Mouse (Mus musculus) forebrain, embryonic 15.5 days (tissue): ENCODE measurements around the gene Wwc1. TPM values are rescaled to one million over a fixed set of nuclear protein-coding genes. Genes with fewer than 3 reads are reported as not detected.

Experiments
- ATAC-seq: fragments of 200-750 bp; cut with Nextera tagmentation; replicated peaks from 2 replicates; pipeline ENCODE4 v1.8.0; 2017; ENCODE audit warnings: mild to moderate bottlenecking, moderate TSS enrichment, moderate library complexity
- H3K27ac ChIP-seq: fragments of 300-500 bp; sonication (generic); replicated peaks from 2 replicates; pipeline ENCODE4 v1.5.1; 2015; ENCODE audit warnings: mild to moderate bottlenecking, inconsistent platforms
- H3K27me3 ChIP-seq: fragments of 300-500 bp; sonication (generic); 2 replicates; pipeline ENCODE4 v1.6.1; 2015; ENCODE audit warnings: inconsistent platforms
- H3K36me3 ChIP-seq: fragments of 300-500 bp; sonication (generic); 2 replicates; pipeline ENCODE4 v1.6.1; 2015; ENCODE audit warnings: mild to moderate bottlenecking, inconsistent platforms
- H3K4me1 ChIP-seq: fragments of 300-500 bp; sonication (generic); 2 replicates; pipeline ENCODE4 v1.6.1; 2015; ENCODE audit warnings: inconsistent platforms
- H3K4me2 ChIP-seq: fragments of 300-500 bp; sonication (generic); replicated peaks from 2 replicates; pipeline ENCODE4 v1.6.1; 2015; ENCODE audit warnings: mild to moderate bottlenecking, inconsistent platforms
- H3K4me3 ChIP-seq: fragments of 300-500 bp; sonication (generic); 2 replicates; pipeline ENCODE4 v1.5.1; 2015; ENCODE audit warnings: mild to moderate bottlenecking, inconsistent platforms
- H3K9ac ChIP-seq: fragments of 300-500 bp; sonication (generic); replicated peaks from 2 replicates; pipeline ENCODE4 v1.6.1; 2015; ENCODE audit warnings: mild to moderate bottlenecking, inconsistent platforms
- H3K9me3 ChIP-seq: fragments of 300-500 bp; sonication (generic); 2 replicates; pipeline ENCODE4 v1.6.1; 2016; ENCODE audit warnings: inconsistent platforms
- WGBS: fragments of 180-500 bp; shearing (Covaris S2); methylation state at CpG from one replicate; pipeline ENCODE4 v1.1.7; 2015; ENCODE audit warnings: mixed read lengths; 5-methylcytosine and 5-hydroxymethylcytosine counted together
- polyA plus RNA-seq: library from polyadenylated mRNA; unstranded; fragments of >200 nt; fragmentation: Nextera tagmentation; extraction: Ambion mirVana; gene quantifications from 2 replicates; pipeline ENCODE4 v1.2.1, GENCODE M21; 2015

Wwc1 gene
- polyA plus RNA-seq, 1 experiment from 2014 or later: 15.6 TPM

DNA sequence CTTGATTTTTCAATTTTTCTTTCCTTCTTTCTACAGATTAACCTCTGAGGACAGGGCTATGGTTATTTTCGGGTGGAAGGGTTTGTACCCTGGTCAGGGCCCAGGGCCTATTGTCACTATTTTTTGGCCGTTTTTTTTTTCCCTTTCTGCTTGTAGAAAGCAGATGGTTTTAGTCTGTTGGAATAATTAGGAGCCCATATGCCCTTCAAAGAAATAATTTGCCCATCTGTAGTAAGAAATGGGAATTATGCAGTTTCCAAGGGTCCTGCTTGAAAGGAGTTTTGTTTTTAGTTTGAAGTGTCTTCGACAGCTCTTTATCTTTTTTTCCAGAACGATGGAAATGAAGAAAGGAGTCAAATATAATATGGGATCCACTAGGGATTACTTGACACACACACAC is 9.6 kb upstream of the Wwc1 start:
- Histone ChIP-seq H3K4me2 (no peak overlapping the region), H3K4me3 (no peak overlapping the region), H3K27ac (peak overlapping the region; percentile 56), H3K27me3 (no peaks in the 10 kb centered on the region), H3K9ac (no peak overlapping the region), H3K4me1 (peaks cover 29% of the 10 kb centered on the region), H3K36me3 (no peaks in the 10 kb centered on the region), H3K9me3 (no peaks in the 10 kb centered on the region)
- WGBS: 44% methylated on average over 4 of the region's 4 CpGs
- ATAC-seq: no peak

DNA sequence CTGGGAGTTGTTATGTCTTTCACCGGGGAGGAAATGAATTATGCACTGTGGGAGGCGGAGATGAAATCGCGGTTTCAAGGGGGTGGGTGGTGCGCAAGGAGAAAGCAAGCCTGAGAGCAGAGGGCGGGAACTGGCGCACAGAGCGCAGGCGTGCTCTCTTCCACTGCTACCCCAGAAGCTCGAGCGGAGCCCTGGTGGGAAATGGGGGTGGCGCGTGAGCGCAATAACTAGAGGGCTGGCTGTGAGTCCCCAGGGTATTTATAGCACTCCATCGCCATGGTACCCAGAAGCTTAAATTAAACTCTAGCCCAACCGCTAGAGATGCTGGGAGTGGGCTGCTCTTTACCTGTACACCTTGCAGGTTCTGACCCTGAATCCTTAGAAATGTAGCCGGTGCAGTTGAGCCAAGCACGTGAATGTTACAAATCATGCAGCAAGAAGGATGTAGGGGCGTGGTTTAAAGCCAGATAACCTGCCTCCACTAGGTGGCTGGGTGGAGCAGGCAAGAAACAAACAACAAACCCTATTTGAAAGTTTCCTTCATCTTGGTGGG is 5.6 kb upstream of the Wwc1 start:
- WGBS: under 1% methylated on average over 19 of the region's 19 CpGs
- peak; percentile 82 for ATAC-seq
- Histone ChIP-seq H3K36me3 (no peaks in the 10 kb centered on the region), H3K4me3 (peak overlapping the region; percentile 28), H3K9me3 (no peaks in the 10 kb centered on the region), H3K27ac (peak overlapping the region; percentile 75), H3K4me1 (peaks cover 20% of the 10 kb centered on the region), H3K4me2 (peak overlapping the region; percentile 47), H3K9ac (peak overlapping the region; percentile 44), H3K27me3 (no peaks in the 10 kb centered on the region; the same call in 1 of the 2 replicates)

DNA sequence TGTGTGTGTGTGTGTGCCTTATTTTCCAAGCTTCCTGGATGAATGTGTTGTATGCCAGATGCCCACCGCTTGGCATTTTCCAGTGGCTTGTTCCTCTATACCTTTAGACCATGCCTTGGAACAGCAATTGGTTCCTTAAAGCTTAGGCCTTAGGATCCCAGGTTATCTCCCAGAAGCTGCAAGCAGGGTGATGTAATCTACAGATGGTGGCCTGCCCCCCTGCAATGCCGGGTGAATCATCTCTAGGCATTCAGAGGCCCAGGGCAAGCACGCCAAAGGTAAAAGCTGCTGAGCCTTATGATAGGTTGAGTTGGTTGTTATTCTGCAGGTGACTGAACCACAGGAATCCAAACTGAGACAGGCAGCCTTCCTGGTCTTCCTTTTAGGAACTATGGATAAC is 2.4 kb upstream of the Wwc1 start:
- Histone ChIP-seq H3K9me3 (no peaks in the 10 kb centered on the region), H3K4me2 (no peak overlapping the region), H3K36me3 (no peaks in the 10 kb centered on the region), H3K27me3 (no peaks in the 10 kb centered on the region; the same call in 1 of the 2 replicates), H3K9ac (no peak overlapping the region), H3K4me1 (peaks cover 36% of the 10 kb centered on the region), H3K4me3 (no peak overlapping the region), H3K27ac (no peak overlapping the region)
- 87% methylated on average over 3 of the region's 3 CpGs for WGBS
- no peak for ATAC-seq

DNA sequence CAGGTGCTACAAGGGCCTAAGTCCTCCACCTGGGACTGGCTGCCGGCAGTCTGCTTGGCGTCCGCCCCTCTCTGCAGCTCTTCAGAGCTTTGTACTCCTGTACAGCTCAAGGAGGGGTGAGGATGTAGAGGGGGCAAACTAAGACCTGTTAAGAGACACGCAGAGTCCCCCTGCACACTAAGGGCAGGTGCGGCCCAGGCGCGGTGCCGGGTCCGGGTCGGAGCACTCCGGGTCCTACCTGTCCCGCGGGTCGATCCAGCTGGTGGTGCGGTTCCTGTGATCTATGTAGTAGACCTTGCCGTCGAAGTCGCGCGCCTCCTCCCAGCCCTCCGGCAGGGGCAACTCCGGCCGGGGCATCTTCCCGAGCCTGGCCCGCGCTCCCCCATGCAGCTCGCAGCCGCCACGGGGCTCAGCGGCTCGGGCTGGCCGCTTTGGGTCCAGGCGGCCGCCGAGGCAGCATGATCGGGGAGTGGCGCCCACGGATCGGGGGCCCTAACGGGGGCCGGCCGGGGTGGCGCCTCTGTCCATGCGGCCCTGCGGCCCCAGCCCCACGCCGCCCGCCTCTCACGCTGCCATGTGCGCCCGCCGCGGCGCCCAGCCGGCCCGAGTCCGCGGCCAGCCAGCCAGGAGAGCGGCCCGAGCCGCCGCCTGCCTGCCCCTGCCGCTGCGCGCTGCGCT is 455 bp downstream of the Wwc1 start:
- Histone ChIP-seq H3K9me3 (no peaks in the 10 kb centered on the region), H3K4me3 (peak overlapping the region; percentile 67), H3K27ac (peak overlapping the region; percentile 71), H3K36me3 (no peaks in the 10 kb centered on the region), H3K4me2 (peak overlapping the region; percentile 83), H3K9ac (peak overlapping the region; percentile 78), H3K27me3 (no peaks in the 10 kb centered on the region; the same call in 1 of the 2 replicates), H3K4me1 (peaks cover 47% of the 10 kb centered on the region)
- peak; percentile 53 for ATAC-seq
- WGBS: under 1% methylated on average over 61 of the region's 66 CpGs

DNA sequence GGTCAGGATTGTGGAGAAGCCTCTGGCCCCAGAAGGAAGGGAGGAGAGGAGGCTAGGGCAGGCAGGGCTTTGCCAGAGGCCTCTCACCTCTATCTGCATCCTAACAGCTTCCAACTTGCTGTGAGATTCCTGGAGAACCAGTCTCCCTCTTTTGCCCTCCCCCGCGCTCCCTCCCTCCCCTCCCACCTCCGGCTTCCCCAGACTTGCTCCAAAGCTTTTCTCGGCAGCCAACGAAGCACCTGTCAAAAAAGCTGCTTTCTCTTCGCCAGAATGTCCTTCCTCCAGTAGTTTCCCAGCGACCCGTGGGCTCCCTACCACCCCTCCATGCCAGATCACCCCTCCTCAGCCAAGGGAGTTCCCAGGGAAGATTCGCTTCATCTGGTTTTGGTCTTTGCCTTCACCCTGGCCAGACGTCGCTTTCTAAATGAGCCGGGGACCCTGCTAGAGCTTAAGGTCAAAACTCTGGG is 1.0 kb downstream of the Wwc1 start:
- H3K4me3 ChIP-seq: peak overlapping the region; percentile 67
- no peaks in the 10 kb centered on the region; the same call in 1 of the 2 replicates for H3K27me3 ChIP-seq
- H3K4me1 ChIP-seq: peaks cover 47% of the 10 kb centered on the region
- peak overlapping the region; percentile 83 for H3K4me2 ChIP-seq
- WGBS: 1% methylated on average over 12 of the region's 12 CpGs
- ATAC-seq: peak; percentile 1; the same call in 1 of the 2 replicates
- H3K9me3 ChIP-seq: no peaks in the 10 kb centered on the region
- peak overlapping the region; percentile 78 for H3K9ac ChIP-seq
- H3K36me3 ChIP-seq: no peaks in the 10 kb centered on the region
- H3K27ac ChIP-seq: peak overlapping the region; percentile 71; the same call in 1 of the 2 replicates

DNA sequence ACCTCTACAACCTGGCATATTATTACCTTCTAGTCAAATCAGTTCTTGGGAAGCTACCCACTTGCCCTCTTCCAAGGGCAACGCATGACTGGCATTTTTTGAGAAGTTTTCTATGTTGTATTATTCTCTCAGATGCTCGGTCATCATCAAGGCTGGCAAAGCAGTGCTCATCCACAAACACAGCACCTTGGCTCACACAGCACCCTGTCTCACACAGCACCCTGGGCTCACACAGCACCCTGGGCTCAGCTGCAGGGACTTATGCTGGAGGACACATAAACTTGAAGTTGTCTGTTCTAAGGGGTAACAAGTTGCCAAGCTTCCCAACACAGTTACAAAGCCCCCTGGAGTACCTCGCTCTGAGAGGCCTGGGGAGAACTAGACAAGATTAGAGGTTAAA is 2.5 kb downstream of the Wwc1 start:
- Histone ChIP-seq H3K9ac (no peak overlapping the region), H3K9me3 (no peaks in the 10 kb centered on the region), H3K36me3 (no peaks in the 10 kb centered on the region), H3K27ac (no peak overlapping the region), H3K27me3 (no peaks in the 10 kb centered on the region; the same call in 1 of the 2 replicates), H3K4me1 (peaks cover 56% of the 10 kb centered on the region), H3K4me3 (0 out of 2 replicates have a peak overlapping the region, but pooled peaks have one; percentile 67), H3K4me2 (peak overlapping the region; percentile 83)
- 77% methylated on average over 3 of the region's 3 CpGs for WGBS
- no peak for ATAC-seq

DNA sequence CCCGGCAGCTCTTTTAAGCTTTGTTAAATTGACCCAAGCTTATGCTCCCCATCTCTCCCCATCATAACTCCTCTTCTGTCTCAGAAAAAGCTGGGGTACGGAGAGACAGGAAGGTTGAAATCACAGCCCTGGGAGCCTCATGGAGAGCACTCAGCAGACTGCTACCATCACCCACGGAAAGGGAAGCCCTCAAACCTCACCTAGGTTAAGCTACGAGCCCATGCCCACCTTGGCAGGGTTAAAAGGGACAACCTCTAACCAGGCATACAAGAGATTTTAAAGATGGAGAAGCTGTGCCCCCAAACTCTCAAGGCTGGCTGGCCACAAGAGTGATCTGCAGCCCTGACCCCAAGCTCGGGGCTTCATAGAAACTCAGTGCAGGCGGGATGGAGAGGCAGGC is 3.2 kb downstream of the Wwc1 start:
- H3K4me3 ChIP-seq: peak overlapping the region; percentile 67
- H3K9ac ChIP-seq: 0 out of 2 replicates have a peak overlapping the region, but pooled peaks have one; percentile 10
- WGBS: 41% methylated on average over 6 of the region's 6 CpGs
- H3K4me2 ChIP-seq: peak overlapping the region; percentile 83
- no peaks in the 10 kb centered on the region for H3K9me3 ChIP-seq
- H3K36me3 ChIP-seq: no peaks in the 10 kb centered on the region
- H3K27me3 ChIP-seq: no peaks in the 10 kb centered on the region; the same call in 1 of the 2 replicates
- H3K4me1 ChIP-seq: peaks cover 63% of the 10 kb centered on the region
- ATAC-seq: no peak
- peak overlapping the region; percentile 54 for H3K27ac ChIP-seq

DNA sequence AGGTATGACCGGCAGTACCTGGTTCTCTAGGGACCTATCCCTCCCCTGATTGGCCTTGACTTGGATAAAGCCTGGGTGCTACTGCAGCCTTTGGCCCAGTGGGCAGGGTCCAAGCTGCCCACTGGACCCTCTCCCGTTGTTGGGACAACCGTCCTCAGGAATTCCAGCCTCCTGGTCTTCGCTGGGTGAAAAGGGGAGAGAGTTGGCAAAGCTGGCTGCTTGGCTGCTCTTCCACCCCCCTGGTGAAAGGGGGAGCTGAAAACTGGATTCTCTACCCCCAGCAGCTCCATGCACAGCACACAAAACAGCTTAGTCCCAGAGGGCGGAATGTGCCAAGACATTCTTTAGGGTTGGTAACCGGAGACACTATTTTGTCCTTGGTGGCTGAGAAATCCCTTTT is 3.8 kb downstream of the Wwc1 start:
- Histone ChIP-seq H3K4me3 (no peak overlapping the region), H3K27ac (peak overlapping the region; percentile 54; the same call in 1 of the 2 replicates), H3K4me1 (peaks cover 65% of the 10 kb centered on the region), H3K9me3 (no peaks in the 10 kb centered on the region), H3K27me3 (no peaks in the 10 kb centered on the region), H3K36me3 (no peaks in the 10 kb centered on the region), H3K9ac (no peak overlapping the region), H3K4me2 (peak overlapping the region; percentile 83)
- WGBS: 17% methylated on average over 6 of the region's 6 CpGs
- peak; percentile 12; the same call in 1 of the 2 replicates for ATAC-seq

DNA sequence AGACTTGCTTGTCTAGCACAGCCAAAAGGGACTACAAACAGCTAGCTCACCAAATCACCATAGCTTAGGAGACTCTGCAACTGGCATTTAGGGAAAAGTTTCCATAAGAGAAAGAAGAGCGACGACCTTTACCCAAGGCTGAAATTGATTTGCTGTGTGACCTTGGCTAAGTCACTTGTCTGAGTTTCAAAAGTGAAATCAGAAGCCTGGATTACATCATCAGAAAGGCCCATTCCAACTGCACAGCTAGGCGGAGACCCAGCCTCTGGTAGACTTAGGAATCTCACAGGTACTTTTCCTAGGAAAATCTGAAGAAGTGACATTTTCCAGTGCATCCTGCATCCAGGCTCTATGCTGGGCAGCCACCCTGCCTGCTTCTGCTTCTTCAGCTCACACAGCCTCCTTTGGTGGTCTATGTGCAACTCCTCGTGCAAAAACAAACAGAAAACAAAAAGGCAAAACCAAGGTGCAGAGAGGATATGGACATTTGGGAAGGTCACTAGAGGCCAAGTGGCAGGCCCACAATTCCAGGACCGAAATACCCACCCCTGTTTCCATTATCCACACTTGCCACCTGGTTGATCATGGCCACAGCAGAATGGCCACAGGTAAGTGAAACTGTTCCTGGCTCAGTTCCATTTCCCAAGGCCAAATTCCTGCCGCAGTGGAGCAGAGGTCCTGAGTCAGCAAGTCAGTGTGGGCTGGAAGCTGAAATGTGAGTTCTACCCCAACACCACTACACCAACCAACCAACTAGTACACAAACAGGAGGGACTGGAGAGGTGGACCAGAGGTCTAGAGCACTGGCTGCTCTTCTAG is 5.5 kb downstream of the Wwc1 start:
- Histone ChIP-seq H3K4me3 (no peak overlapping the region), H3K27me3 (no peaks in the 10 kb centered on the region), H3K4me2 (no peak overlapping the region), H3K36me3 (no peaks in the 10 kb centered on the region), H3K4me1 (peaks cover 64% of the 10 kb centered on the region), H3K27ac (no peak overlapping the region), H3K9me3 (no peaks in the 10 kb centered on the region), H3K9ac (no peak overlapping the region)
- 87% methylated on average over 6 of the region's 6 CpGs for WGBS
- no peak for ATAC-seq

DNA sequence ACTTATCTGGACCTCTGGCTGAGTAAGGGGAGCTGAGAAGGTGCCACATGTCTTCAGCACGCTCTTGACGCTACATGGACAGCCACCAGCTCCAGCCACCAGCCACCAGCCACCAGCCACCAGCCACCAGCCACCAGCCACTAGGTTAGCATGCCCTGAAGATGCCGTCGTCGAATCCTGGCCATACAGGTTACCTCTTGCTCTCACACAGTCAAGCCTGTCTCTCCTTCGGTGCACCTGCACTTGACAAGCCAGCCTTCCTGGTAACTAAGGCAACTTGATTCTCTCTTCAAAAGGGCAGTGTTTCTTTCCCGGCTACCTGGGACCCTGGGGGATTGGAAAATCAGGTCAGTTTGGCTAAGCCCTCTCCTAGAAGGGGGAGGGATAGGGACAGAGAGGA is 7.2 kb downstream of the Wwc1 start:
- Histone ChIP-seq H3K27me3 (no peaks in the 10 kb centered on the region), H3K9ac (no peak overlapping the region), H3K4me2 (no peak overlapping the region), H3K27ac (no peak overlapping the region), H3K9me3 (no peaks in the 10 kb centered on the region), H3K4me1 (peaks cover 48% of the 10 kb centered on the region), H3K36me3 (no peaks in the 10 kb centered on the region), H3K4me3 (no peak overlapping the region)
- WGBS: 39% methylated on average over 7 of the region's 7 CpGs
- no peak for ATAC-seq

DNA sequence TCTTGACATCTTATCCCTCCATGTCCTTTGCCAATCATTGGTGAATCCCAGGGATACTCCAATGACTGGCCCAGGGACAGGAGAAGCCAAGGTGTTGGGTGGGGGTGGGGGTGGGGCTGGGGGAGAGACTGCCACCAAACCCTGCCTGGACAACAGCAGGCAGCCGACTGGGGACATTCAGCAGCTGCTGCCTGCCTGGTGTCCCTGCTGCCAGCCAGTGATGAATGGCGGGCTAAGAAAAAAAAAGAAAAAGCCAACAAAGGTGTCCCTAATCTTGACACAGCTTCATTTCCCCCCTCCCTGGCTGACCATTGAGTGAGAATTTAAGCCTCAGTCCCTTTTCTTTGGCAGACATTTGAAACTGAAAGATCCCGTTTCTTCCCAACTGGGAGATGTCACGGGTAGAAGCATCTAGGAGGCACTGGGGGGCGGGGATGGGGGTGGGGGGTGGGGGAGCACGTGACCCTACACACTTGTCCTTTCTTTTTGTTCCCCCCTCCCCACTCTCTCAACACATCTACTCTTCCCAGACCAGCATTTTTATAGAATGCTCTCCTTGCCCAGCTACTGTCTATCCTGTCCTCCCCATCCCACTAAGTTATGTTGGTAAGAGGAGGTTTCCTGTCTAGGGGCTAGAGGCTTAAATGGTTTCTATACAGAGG is 7.9 kb downstream of the Wwc1 start:
- 2% methylated on average over 6 of the region's 6 CpGs for WGBS
- ATAC-seq: no peak

More for the DNA sequence above, 7.9 kb downstream of the Wwc1 start:
- no peaks in the 10 kb centered on the region for H3K36me3 ChIP-seq
- H3K27me3 ChIP-seq: no peaks in the 10 kb centered on the region
- no peak overlapping the region for H3K4me2 ChIP-seq
- no peaks in the 10 kb centered on the region for H3K9me3 ChIP-seq
- H3K4me1 ChIP-seq: peaks cover 42% of the 10 kb centered on the region
- no peak overlapping the region for H3K4me3 ChIP-seq
- H3K27ac ChIP-seq: no peak overlapping the region
- no peak overlapping the region for H3K9ac ChIP-seq
